Comparison of ENCODE assay signal across 13 mouse cellular contexts in the genomic region with DNA sequence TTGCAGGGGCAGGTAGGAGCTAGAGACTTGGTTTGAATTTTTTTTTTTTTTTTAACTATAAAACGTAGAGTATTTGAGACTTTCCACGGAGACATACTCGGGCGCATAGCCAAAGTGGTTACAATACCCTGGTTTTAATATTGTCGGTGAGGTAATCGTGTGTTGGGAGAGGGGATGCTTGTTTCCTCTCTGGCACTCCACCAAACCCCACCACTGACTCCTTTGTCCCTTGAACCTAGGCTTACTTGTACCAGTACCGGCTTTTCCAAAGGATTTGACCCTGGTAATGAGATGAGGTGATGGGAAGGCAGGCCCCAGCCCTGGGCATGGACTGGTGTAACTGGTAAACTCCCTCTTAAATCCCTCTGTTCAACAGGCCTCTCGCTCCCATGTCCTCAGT. TPM values are rescaled to one million over a fixed set of nuclear protein-coding genes. Genes with fewer than 3 reads are reported as not detected.
A peak's percentile ranks its signal among the peaks of the same experiment; 100 is the strongest.
DNase-seq lines count a peak whose midpoint lies in the region; ATAC-seq lines count a peak whose summit lies in the region.
"Had no signal": no experiment of that assay in that cellular context is flagged by ENCODE, and none has a peak within 500 bp of the region (broad histone marks: within the 10 kb centered on the region; RNA-seq: fewer than 3 reads in every experiment).

No protein-coding gene starts in this region.

- ATAC-seq in hindbrain, embryonic 13.5 days (ENCODE audit: low FRiP score): no peak
- ATAC-seq in hindbrain, embryonic 16.5 days: no peak
- no peak for ATAC-seq in midbrain, embryonic 13.5 days
- ATAC-seq in midbrain, embryonic 11.5 days (ENCODE audit: low FRiP score): no peak
- ATAC-seq in forebrain, embryonic 13.5 days: 0 out of 2 replicates have a peak, but pooled peaks have one; percentile 13
- no peak for ATAC-seq in neural tube, embryonic 15.5 days (ENCODE audit: low FRiP score)

- WGBS in hindbrain, embryonic 13.5 days: 72% methylated on average over 8 of the region's 8 CpGs
- WGBS in hindbrain, embryonic 16.5 days: 50% methylated on average over 8 of the region's 8 CpGs
- 65% methylated on average over 8 of the region's 8 CpGs for WGBS in midbrain, embryonic 13.5 days
- WGBS in midbrain, embryonic 11.5 days: 83% methylated on average over 8 of the region's 8 CpGs
- 43% methylated on average over 8 of the region's 8 CpGs for WGBS in forebrain, embryonic 13.5 days
- 70% methylated on average over 8 of the region's 8 CpGs for WGBS in neural tube, embryonic 15.5 days

- H3K4me1 ChIP-seq in hindbrain, embryonic 13.5 days (replicated peaks): peaks cover 63% of the 10 kb centered on the region
- H3K4me1 ChIP-seq in hindbrain, embryonic 16.5 days (ENCODE audit: control insufficient read depth, insufficient read depth, low read depth, low read length): peaks cover 23% of the 10 kb centered on the region
- peaks cover 43% of the 10 kb centered on the region for H3K4me1 ChIP-seq in midbrain, embryonic 13.5 days (replicated peaks)
- H3K4me1 ChIP-seq in midbrain, embryonic 11.5 days (ENCODE audit: control insufficient read depth, insufficient read depth, low read length): peaks cover 34% of the 10 kb centered on the region
- H3K4me1 ChIP-seq in forebrain, embryonic 13.5 days: peaks cover 86% of the 10 kb centered on the region
- peaks cover 63% of the 10 kb centered on the region for H3K4me1 ChIP-seq in neural tube, embryonic 15.5 days

- H3K9me3 ChIP-seq in hindbrain, embryonic 13.5 days: no peaks in the 10 kb centered on the region
- no peaks in the 10 kb centered on the region for H3K9me3 ChIP-seq in hindbrain, embryonic 16.5 days (ENCODE audit: control insufficient read depth, low read length)
- no peaks in the 10 kb centered on the region for H3K9me3 ChIP-seq in midbrain, embryonic 13.5 days
- H3K9me3 ChIP-seq in midbrain, embryonic 11.5 days (ENCODE audit: control insufficient read depth, low read length): no peaks in the 10 kb centered on the region
- H3K9me3 ChIP-seq in forebrain, embryonic 13.5 days (replicated peaks): no peaks in the 10 kb centered on the region
- H3K9me3 ChIP-seq in neural tube, embryonic 15.5 days (replicated peaks): no peaks in the 10 kb centered on the region

- no peak overlapping the region for H3K9ac ChIP-seq in hindbrain, embryonic 13.5 days
- no peak overlapping the region for H3K9ac ChIP-seq in hindbrain, embryonic 16.5 days (ENCODE audit: low read depth, low read length)
- H3K9ac ChIP-seq in midbrain, embryonic 13.5 days (replicated peaks): no peak overlapping the region
- H3K9ac ChIP-seq in midbrain, embryonic 11.5 days (ENCODE audit: low read length): no peak overlapping the region
- no peak overlapping the region for H3K9ac ChIP-seq in forebrain, embryonic 13.5 days
- H3K9ac ChIP-seq in neural tube, embryonic 15.5 days (replicated peaks): no peak overlapping the region

- H3K4me3 ChIP-seq in hindbrain, embryonic 13.5 days: no peak overlapping the region
- no peak overlapping the region for H3K4me3 ChIP-seq in hindbrain, embryonic 16.5 days (ENCODE audit: low read length)
- no peak overlapping the region for H3K4me3 ChIP-seq in midbrain, embryonic 13.5 days (replicated peaks)
- no peak overlapping the region for H3K4me3 ChIP-seq in midbrain, embryonic 11.5 days (ENCODE audit: low read depth, low read length)
- no peak overlapping the region for H3K4me3 ChIP-seq in forebrain, embryonic 13.5 days
- H3K4me3 ChIP-seq in neural tube, embryonic 15.5 days (replicated peaks): no peak overlapping the region
- H3K4me3 ChIP-seq: erythroblast, embryonic 14.5 days had no signal

- H3K27me3 ChIP-seq in hindbrain, embryonic 13.5 days: no peaks in the 10 kb centered on the region
- no peaks in the 10 kb centered on the region for H3K27me3 ChIP-seq in hindbrain, embryonic 16.5 days (replicated peaks; ENCODE audit: control insufficient read depth, insufficient read depth, low read length)
- no peaks in the 10 kb centered on the region for H3K27me3 ChIP-seq in midbrain, embryonic 13.5 days
- H3K27me3 ChIP-seq in midbrain, embryonic 11.5 days (ENCODE audit: control insufficient read depth, insufficient read depth, low read length): no peaks in the 10 kb centered on the region
- H3K27me3 ChIP-seq in forebrain, embryonic 13.5 days: no peaks in the 10 kb centered on the region
- H3K27me3 ChIP-seq in neural tube, embryonic 15.5 days (replicated peaks): no peaks in the 10 kb centered on the region
- H3K27me3 ChIP-seq: CH12.LX had no signal

- no peak overlapping the region for H3K4me2 ChIP-seq in hindbrain, embryonic 13.5 days
- H3K4me2 ChIP-seq in hindbrain, embryonic 16.5 days (ENCODE audit: low read length): no peak overlapping the region
- no peak overlapping the region for H3K4me2 ChIP-seq in midbrain, embryonic 13.5 days (replicated peaks)
- H3K4me2 ChIP-seq in midbrain, embryonic 11.5 days: no peak overlapping the region
- no peak overlapping the region for H3K4me2 ChIP-seq in forebrain, embryonic 13.5 days
- no peak overlapping the region for H3K4me2 ChIP-seq in neural tube, embryonic 15.5 days

- no peak for DNase-seq in midbrain, embryonic 11.5 days (ENCODE audit: low spot score, missing footprints)
- no peak for DNase-seq in frontal cortex, postnatal 10 days (ENCODE audit: low spot score in 2 of 2)
- DNase-seq: adrenal gland, postnatal 10 days; gastrocnemius, postnatal 14 days; kidney, postnatal 4 days; lung, adult 18-20 months had no signal

- no peaks in the 10 kb centered on the region for H3K36me3 ChIP-seq in hindbrain, embryonic 13.5 days
- H3K36me3 ChIP-seq in hindbrain, embryonic 16.5 days (ENCODE audit: control insufficient read depth, insufficient read depth, low read length): no peaks in the 10 kb centered on the region
- no peaks in the 10 kb centered on the region for H3K36me3 ChIP-seq in midbrain, embryonic 13.5 days
- no peaks in the 10 kb centered on the region for H3K36me3 ChIP-seq in midbrain, embryonic 11.5 days (ENCODE audit: control insufficient read depth, insufficient read depth, low read length)
- H3K36me3 ChIP-seq in forebrain, embryonic 13.5 days (ENCODE audit: poor library complexity, severe bottlenecking): peaks cover 4% of the 10 kb centered on the region; the same call in 1 of the 2 replicates
- no peaks in the 10 kb centered on the region for H3K36me3 ChIP-seq in neural tube, embryonic 15.5 days

- peak overlapping the region; percentile 30 for H3K27ac ChIP-seq in hindbrain, embryonic 13.5 days
- no peak overlapping the region for H3K27ac ChIP-seq in hindbrain, embryonic 16.5 days (ENCODE audit: low read depth, low read length)
- 0 out of 2 replicates have a peak overlapping the region, but pooled peaks have one; percentile 37 for H3K27ac ChIP-seq in midbrain, embryonic 13.5 days
- no peak overlapping the region for H3K27ac ChIP-seq in midbrain, embryonic 11.5 days (ENCODE audit: low read depth, low read length)
- H3K27ac ChIP-seq in forebrain, embryonic 13.5 days: peak overlapping the region; percentile 82
- H3K27ac ChIP-seq in neural tube, embryonic 15.5 days (replicated peaks): peak overlapping the region; percentile 20; the same call in 1 of the 2 replicates

RNA-seq across cellular contexts. Expression of a gene that starts 25.3 kb away (rescaled TPM):
- 11.1 and 12.0 TPM in 2 replicates for polyA plus RNA-seq in hindbrain, embryonic 13.5 days (2015; fragmentation: Nextera tagmentation; extraction: Ambion mirVana)
- 7.6 and 12.1 TPM in 2 replicates for polyA plus RNA-seq in hindbrain, embryonic 16.5 days (2015; fragmentation: Nextera tagmentation; extraction: Ambion mirVana)
- 9.0 and 10.0 TPM in 2 replicates for polyA plus RNA-seq in midbrain, embryonic 13.5 days (2015; fragmentation: Nextera tagmentation; extraction: Ambion mirVana)
- polyA plus RNA-seq in midbrain, embryonic 11.5 days (2014; fragmentation: Nextera tagmentation; extraction: Ambion mirVana): 17.0 and 17.6 TPM in 2 replicates
- 18.6 and 19.9 TPM in 2 replicates for polyA plus RNA-seq in forebrain, embryonic 13.5 days (2015; fragmentation: Nextera tagmentation; extraction: Ambion mirVana)
- 9.0 and 11.3 TPM in 2 replicates for polyA plus RNA-seq in neural tube, embryonic 15.5 days (2015; fragmentation: Nextera tagmentation; extraction: Ambion mirVana)

Comparison
In these comparisons a context has a peak if more than half of its experiments do, and no peak if none do; other contexts are left out.
1. H3K27ac ChIP-seq: peak in hindbrain, embryonic 13.5 days (single experiment), midbrain, embryonic 13.5 days (single experiment), forebrain, embryonic 13.5 days (single experiment) and neural tube, embryonic 15.5 days (single experiment); none in hindbrain, embryonic 16.5 days (single experiment) and midbrain, embryonic 11.5 days (single experiment).